Mouse (Mus musculus): ENCODE measurements around the gene Borcs6.
"Not testable (repeated sequence)": the region's sequence is repeated elsewhere in the genome, so short reads cannot be mapped to it uniquely, and the experiment has no call there.

Borcs6 gene

GRCm38 (mm10) chr11:69088103-69088855, 28.8 kb downstream of the Borcs6 start, which contains the start of gene Vamp2:
Gene Vamp2 (plus strand): TSS chr11:69088490.
- DNase-seq (ENCODE audit: extremely low read depth, low read depth): no peak

GRCm38 (mm10) chr11:69088856-69089615, 29.5 kb downstream of the Borcs6 start:
- no peak for DNase-seq (ENCODE audit: extremely low read depth, low read depth)

- DNase-seq (ENCODE audit: extremely low read depth, low read depth): no peak
Measured at GRCm38 (mm10) chr11:69089616-69090290, 30.2 kb downstream of the Borcs6 start.

- DNase-seq (ENCODE audit: extremely low read depth, low read depth): no peak
Measured at GRCm38 (mm10) chr11:69090367-69090766, 30.9 kb downstream of the Borcs6 start.

- DNase-seq (ENCODE audit: extremely low read depth, low read depth): no peak
Measured at GRCm38 (mm10) chr11:69091566-69092385, 32.3 kb downstream of the Borcs6 start.

GRCm38 (mm10) chr11:69092386-69092751, 32.9 kb downstream of the Borcs6 start:
- no peak for DNase-seq (ENCODE audit: extremely low read depth, low read depth)

- no peak for DNase-seq (ENCODE audit: extremely low read depth, low read depth)
Measured at GRCm38 (mm10) chr11:69092871-69093270, 33.4 kb downstream of the Borcs6 start.

GRCm38 (mm10) chr11:69093856-69094255, 34.3 kb downstream of the Borcs6 start:
- not testable (repeated sequence) for DNase-seq (ENCODE audit: extremely low read depth, low read depth)

- DNase-seq (ENCODE audit: extremely low read depth, low read depth): peak; percentile 99
Measured at GRCm38 (mm10) chr11:69094697-69095429, 35.3 kb downstream of the Borcs6 start, which contains the start of gene Per1. Gene Per1 (plus strand): TSS chr11:69095217.

GRCm38 (mm10) chr11:69095511-69096231, 36.2 kb downstream of the Borcs6 start:
- DNase-seq (ENCODE audit: extremely low read depth, low read depth): peak; percentile 40

- no peak for DNase-seq (ENCODE audit: extremely low read depth, low read depth)
Measured at GRCm38 (mm10) chr11:69096360-69096986, 37.0 kb downstream of the Borcs6 start.

GRCm38 (mm10) chr11:69096987-69097900, 37.7 kb downstream of the Borcs6 start:
- peak; percentile 87 for DNase-seq (ENCODE audit: extremely low read depth, low read depth)

GRCm38 (mm10) chr11:69098039-69098761, 38.7 kb downstream of the Borcs6 start:
- no peak for DNase-seq (ENCODE audit: extremely low read depth, low read depth)

GRCm38 (mm10) chr11:69098762-69099091, 39.2 kb downstream of the Borcs6 start:
- peak; percentile 90 for DNase-seq (ENCODE audit: extremely low read depth, low read depth)

- no peak for DNase-seq (ENCODE audit: extremely low read depth, low read depth)
Measured at GRCm38 (mm10) chr11:69099177-69099914, 39.8 kb downstream of the Borcs6 start.

GRCm38 (mm10) chr11:69099915-69100345, 40.4 kb downstream of the Borcs6 start:
- DNase-seq (ENCODE audit: extremely low read depth, low read depth): peak; percentile 68
